Mouse (Mus musculus) intestine, postnatal 0 days (tissue): ENCODE results near the gene Gm20458. TPM values are rescaled to one million over a fixed set of nuclear protein-coding genes. Genes with fewer than 3 reads are reported as not detected.

Source experiments
- ATAC-seq: fragments of 200-750 bp; cut with Nextera tagmentation; 2 replicates; pipeline ENCODE4 v1.8.0; 2017; ENCODE audit warnings: mild to moderate bottlenecking, moderate TSS enrichment, moderate library complexity
- H3K27ac ChIP-seq: fragments of 300-500 bp; sonication (generic); 2 replicates; pipeline ENCODE4 v1.5.1; 2014; ENCODE audit warnings: mild to moderate bottlenecking, low read depth, low read length, moderate library complexity
- H3K27me3 ChIP-seq: fragments of 300-500 bp; sonication (generic); replicated peaks from 2 replicates; pipeline ENCODE4 v1.6.1; 2014; ENCODE audit warnings: low read length, mixed read lengths; ENCODE audit not compliant: control insufficient read depth, insufficient read depth
- H3K36me3 ChIP-seq: fragments of 300-500 bp; sonication (generic); 2 replicates; pipeline ENCODE4 v1.6.1; 2014; ENCODE audit warnings: mild to moderate bottlenecking, moderate library complexity; ENCODE audit not compliant: control insufficient read depth, insufficient read depth
- H3K4me1 ChIP-seq: fragments of 300-500 bp; sonication (generic); replicated peaks from 2 replicates; pipeline ENCODE4 v1.6.1; 2014; ENCODE audit warnings: antibody characterized with exemption, low read length, mixed read lengths; ENCODE audit not compliant: control insufficient read depth, insufficient read depth
- H3K4me2 ChIP-seq: fragments of 300-500 bp; sonication (generic); replicated peaks from 2 replicates; pipeline ENCODE4 v1.6.1; 2014; ENCODE audit warnings: low read depth, mild to moderate bottlenecking, moderate library complexity
- H3K4me3 ChIP-seq: fragments of 300-500 bp; sonication (generic); 2 replicates; pipeline ENCODE4 v1.5.1; 2014; ENCODE audit warnings: low read depth, low read length
- H3K9ac ChIP-seq: fragments of 300-500 bp; sonication (generic); 2 replicates; pipeline ENCODE4 v1.6.1; 2014; ENCODE audit warnings: mild to moderate bottlenecking, low read depth, low read length
- H3K9me3 ChIP-seq: fragments of 300-500 bp; sonication (generic); 2 replicates; pipeline ENCODE4 v1.6.1; 2016; ENCODE audit warnings: mixed run types; ENCODE audit not compliant: control insufficient read depth
- CTCF ChIP-seq: sonication (generic); IDR thresholded peaks from 2 replicates; pipeline ENCODE4 v1.5.1; 2016; ENCODE audit warnings: low read depth, mild to moderate bottlenecking, control low read depth, antibody characterized with exemption, moderate library complexity
- WGBS: fragments of 180-500 bp; shearing (Covaris S2); extraction: QIAGEN DNeasy Blood & Tissue Kit; methylation state at CpG from one replicate; pipeline ENCODE4 v1.1.7; 2014; 5-methylcytosine and 5-hydroxymethylcytosine counted together
- polyA plus RNA-seq: library from polyadenylated mRNA; unstranded; fragments of >200 nt; fragmentation: Nextera tagmentation; extraction: Ambion mirVana; gene quantifications from 2 replicates; pipeline ENCODE4 v1.2.1, GENCODE M21; 2015

Gene Gm20458
- polyA plus RNA-seq, 1 experiment from 2014 or later, result 21.4 TPM

DNA sequence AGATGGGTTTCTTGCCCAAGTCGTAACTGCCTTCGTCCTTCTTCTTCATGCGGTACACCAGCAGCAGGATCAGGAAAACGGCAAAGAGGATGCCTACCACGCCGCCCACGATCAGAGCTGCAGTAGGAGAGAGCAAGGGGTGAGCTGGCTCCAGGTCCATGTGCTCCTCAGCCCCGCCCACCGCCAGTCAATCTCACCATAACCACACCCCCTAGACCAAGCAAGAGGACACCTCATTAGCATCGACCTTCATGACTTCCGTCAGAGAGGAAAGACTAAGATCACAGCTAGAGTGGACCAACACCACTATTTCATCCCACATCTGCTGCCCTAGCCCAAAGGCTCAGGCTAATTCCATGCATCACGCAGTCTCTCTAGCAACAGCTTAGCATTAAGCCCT is 34.6 kb upstream of the Gm20458 start:
- peaks cover 8% of the 10 kb centered on the region; the same call in 1 of the 2 replicates for H3K4me1 ChIP-seq
- no peak overlapping the region for H3K4me2 ChIP-seq
- no peak overlapping the region for H3K9ac ChIP-seq
- 30% methylated on average over 12 of the region's 12 CpGs for WGBS
- TF ChIP-seq CTCF, result no peak
- no peaks in the 10 kb centered on the region for H3K27me3 ChIP-seq
- no peak overlapping the region for H3K27ac ChIP-seq
- H3K9me3 ChIP-seq, result no peaks in the 10 kb centered on the region
- H3K4me3 ChIP-seq, result no peak overlapping the region
- peaks cover 62% of the 10 kb centered on the region for H3K36me3 ChIP-seq
- ATAC-seq, result no peak

DNA sequence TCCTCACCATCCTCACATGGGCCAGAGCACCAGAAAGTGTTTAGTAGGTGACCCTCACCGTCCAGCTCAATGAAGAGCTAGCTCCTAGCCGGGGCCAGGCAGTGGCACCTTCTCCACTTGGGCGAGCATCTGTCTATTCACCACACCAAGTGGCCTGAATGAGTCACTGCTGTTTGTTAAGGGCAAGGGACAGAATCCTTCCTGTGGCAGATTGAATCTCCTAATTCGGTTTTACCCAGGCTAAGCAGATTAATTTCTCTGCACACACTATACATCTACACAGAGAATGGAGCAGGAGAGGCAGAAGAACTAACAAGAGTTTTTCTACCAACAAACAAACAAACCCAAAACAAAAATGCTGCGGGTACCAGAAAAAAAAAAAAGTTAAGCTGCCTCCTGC is 33.8 kb upstream of the Gm20458 start:
- Histone ChIP-seq H3K4me1 (peaks cover 16% of the 10 kb centered on the region), H3K9me3 (no peaks in the 10 kb centered on the region), H3K27me3 (no peaks in the 10 kb centered on the region), H3K9ac (no peak overlapping the region), H3K4me3 (no peak overlapping the region), H3K36me3 (peaks cover 62% of the 10 kb centered on the region), H3K27ac (no peak overlapping the region), H3K4me2 (no peak overlapping the region)
- WGBS, result 73% methylated on average over 5 of the region's 5 CpGs
- no peak for ATAC-seq
- TF ChIP-seq CTCF, result no peak

DNA sequence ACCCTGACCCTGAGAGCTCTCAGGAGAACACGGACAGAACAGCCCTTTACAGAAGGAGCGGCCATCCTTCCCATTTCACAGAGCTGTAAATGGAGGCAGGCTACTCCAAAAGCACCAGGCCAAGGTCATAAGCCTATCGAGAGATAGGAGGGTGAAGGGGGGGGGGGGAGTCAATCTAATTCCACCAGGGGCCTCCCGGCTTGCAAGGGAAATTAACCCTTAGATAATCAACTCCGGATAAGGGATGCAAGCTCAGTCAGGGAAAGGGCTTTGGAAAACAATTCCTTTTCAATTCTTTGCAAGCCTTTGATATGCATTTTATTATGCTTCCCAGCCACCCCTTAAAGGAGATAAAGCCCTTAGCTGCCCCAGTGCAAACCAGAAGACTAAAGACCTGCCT is 32.3 kb upstream of the Gm20458 start:
- H3K9me3 ChIP-seq, result no peaks in the 10 kb centered on the region
- WGBS, result 26% methylated on average over 5 of the region's 5 CpGs
- no peak overlapping the region for H3K27ac ChIP-seq
- H3K27me3 ChIP-seq, result no peaks in the 10 kb centered on the region
- H3K36me3 ChIP-seq, result peaks cover 59% of the 10 kb centered on the region
- H3K4me3 ChIP-seq, result no peak overlapping the region
- no peak overlapping the region for H3K4me2 ChIP-seq
- no peak for TF ChIP-seq CTCF
- H3K4me1 ChIP-seq, result peaks cover 27% of the 10 kb centered on the region
- no peak for ATAC-seq
- no peak overlapping the region for H3K9ac ChIP-seq

DNA sequence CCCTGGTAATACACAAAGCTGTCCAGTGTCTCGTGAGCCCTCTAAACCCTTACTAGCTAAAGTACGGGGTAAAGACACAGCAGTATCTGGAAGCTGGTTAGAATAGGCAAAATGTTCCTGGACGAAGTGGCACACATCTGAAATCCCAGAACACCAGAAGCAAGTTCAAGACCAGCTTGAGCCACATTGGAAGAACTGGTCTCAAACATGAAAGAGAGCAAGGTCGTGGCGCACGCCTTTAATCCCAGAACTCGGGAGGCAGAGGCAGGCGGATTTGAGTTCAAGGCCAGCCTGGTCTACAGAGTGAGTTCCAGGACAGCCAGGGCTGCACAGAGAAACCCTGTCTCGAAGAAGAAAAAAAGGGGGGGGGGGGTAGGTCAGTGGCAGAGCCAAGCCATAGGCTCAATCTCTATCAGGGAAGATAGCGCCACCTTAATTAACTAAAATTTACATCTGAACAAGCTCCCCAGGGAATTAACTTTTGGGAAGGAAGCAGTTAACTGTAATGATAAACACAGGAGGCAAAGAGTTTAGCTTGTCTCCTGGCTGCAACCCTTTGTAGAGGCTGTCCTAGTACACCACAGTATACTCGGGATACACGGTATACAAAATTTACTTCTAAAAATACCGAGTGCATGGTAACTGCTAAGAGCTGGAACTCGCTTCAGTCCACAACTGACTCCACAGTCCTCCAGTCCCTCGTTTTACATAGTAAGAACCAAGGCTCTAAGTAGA is 30.7 kb upstream of the Gm20458 start:
- peaks cover 41% of the 10 kb centered on the region for H3K4me1 ChIP-seq
- H3K27ac ChIP-seq, result no peak overlapping the region
- peak overlapping the region; percentile 60 for H3K4me2 ChIP-seq
- TF ChIP-seq CTCF, result no peak
- H3K4me3 ChIP-seq, result no peak overlapping the region
- H3K9ac ChIP-seq, result no peak overlapping the region
- no peak for ATAC-seq
- no peaks in the 10 kb centered on the region for H3K27me3 ChIP-seq
- no peaks in the 10 kb centered on the region for H3K9me3 ChIP-seq
- peaks cover 51% of the 10 kb centered on the region for H3K36me3 ChIP-seq
- 54% methylated on average over 15 of the region's 15 CpGs for WGBS

DNA sequence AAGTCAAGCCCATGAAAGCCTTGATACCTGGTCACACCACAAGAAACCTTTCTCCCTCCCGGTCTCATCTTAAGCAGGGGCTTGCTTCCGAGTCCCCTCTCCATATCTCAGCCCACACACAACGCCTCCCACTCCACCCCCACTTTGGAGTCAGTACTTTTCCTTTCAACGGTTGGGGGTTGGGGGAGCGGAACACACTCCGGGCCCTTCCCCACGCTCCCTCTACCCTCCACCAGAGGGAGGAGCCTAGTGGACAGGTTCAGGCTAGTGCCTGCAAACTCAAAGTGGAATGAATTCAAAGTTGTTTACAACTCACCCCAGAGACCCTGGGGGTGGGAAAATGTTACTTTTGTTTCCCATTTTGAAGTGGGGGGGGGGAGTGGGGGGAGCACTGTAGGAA is 30.1 kb upstream of the Gm20458 start:
- Histone ChIP-seq H3K4me3 (no peak overlapping the region), H3K9ac (no peak overlapping the region; the same call in 1 of the 2 replicates), H3K27me3 (no peaks in the 10 kb centered on the region), H3K36me3 (peaks cover 47% of the 10 kb centered on the region), H3K9me3 (no peaks in the 10 kb centered on the region), H3K4me1 (peaks cover 47% of the 10 kb centered on the region), H3K4me2 (peak overlapping the region; percentile 60), H3K27ac (no peak overlapping the region)
- 21% methylated on average over 7 of the region's 7 CpGs for WGBS
- ATAC-seq, result no peak
- peak; percentile 56 for TF ChIP-seq CTCF

DNA sequence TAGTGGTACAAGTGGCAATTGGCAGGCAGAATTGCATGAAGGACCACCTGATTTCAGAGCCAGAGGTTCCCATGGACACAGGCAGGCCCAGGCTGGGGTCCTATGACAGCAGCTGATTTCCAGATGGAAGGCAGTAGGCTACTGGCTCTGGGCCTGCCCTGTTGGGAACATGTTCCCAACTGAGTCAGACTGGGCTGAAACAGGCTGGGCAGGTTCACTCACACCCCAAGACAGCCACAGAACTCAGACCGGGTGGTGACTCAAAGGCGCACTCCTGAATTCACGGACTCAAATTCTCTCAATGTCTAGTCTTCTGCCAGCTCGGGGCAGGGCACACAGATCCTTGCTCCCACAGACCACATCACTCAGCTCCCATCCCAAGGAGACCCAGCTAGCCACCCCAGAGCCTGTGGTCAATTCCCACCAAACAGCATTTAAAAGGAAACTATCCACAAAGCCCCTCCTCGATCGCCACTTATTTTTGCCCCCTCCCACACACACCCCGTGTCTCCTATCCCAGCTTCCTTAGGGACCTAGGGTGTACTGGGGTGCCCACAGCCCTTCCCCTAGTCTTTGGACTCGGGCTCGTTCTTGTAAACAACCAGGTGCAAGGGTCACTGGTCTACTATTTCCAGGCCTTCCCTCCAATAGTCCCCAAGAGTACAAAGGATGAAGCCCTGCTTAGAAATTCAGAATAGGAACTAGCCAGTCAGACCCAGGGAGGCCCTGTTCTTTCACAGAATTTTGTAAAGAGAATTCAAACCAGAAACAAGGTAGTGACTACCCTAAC is 28.9 kb upstream of the Gm20458 start:
- no peaks in the 10 kb centered on the region for H3K9me3 ChIP-seq
- WGBS, result 31% methylated on average over 9 of the region's 9 CpGs
- peak overlapping the region; percentile 60 for H3K4me2 ChIP-seq
- peak; percentile 53 for ATAC-seq
- peaks cover 35% of the 10 kb centered on the region for H3K36me3 ChIP-seq
- peak overlapping the region; percentile 11; the same call in 1 of the 2 replicates for H3K4me3 ChIP-seq
- H3K27ac ChIP-seq, result peak overlapping the region; percentile 91
- TF ChIP-seq CTCF, result no peak
- peaks cover 49% of the 10 kb centered on the region for H3K4me1 ChIP-seq
- peak overlapping the region; percentile 55 for H3K9ac ChIP-seq
- no peaks in the 10 kb centered on the region for H3K27me3 ChIP-seq
